Mouse (Mus musculus) CH12.LX (cell line): ENCODE results near the gene Cnnm3.

Experiments used
- CTCF ChIP-seq, 2 experiments: IDR thresholded peaks in 1 of 2; conservative IDR thresholded peaks in 1 of 2; 2 replicates each; pipeline ENCODE4 v1.5.1; 2011 to 2012; ENCODE audit warnings: low read depth in 2 of 2, low read length in 2 of 2, improper control_type of control experiment in 1 of 2, inconsistent platforms in 1 of 2, mild to moderate bottlenecking in 1 of 2, moderate library complexity in 1 of 2
- POLR2AphosphoS2 ChIP-seq: IDR thresholded peaks from 2 replicates; pipeline ENCODE4 v1.6.1; 2011; ENCODE audit warnings: low read depth, low read length, improper control_type of control experiment

DNA sequence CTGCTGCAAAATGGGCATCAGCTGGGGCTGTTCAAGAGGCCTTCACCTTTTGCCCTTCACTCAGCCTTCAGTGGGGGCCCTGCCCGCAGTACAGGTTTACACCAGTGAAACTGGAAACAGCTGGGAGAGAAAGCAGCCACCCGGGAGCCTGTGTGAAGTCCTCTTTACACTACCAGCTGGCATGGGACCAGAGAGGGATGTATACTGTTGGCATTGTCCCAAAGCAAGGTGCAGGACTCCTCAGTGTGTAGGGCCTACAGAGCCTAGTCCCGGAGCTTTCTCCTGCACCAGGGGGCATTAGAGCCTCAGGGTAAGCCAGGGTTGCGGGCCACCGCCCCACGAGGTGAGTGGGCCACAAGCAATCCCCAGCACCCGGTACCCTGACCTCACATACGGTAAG lies 18.8 kb downstream of the Cnnm3 start:
- TF ChIP-seq CTCF (conservative IDR thresholded peaks at IDR 0.05 in 1 of 2, IDR thresholded peaks at IDR 0.05 in 1 of 2; ENCODE audit: low read depth in 2 of 2, low read length in 2 of 2) (no peak), POLR2AphosphoS2 (no peak)
